Mouse (Mus musculus): ENCODE results near the gene Gm3248. TPM values are rescaled to one million over a fixed set of nuclear protein-coding genes. Genes with fewer than 3 reads are reported as not detected.
"Not testable (repeated sequence)": the region's sequence is repeated elsewhere in the genome, so short reads cannot be mapped to it uniquely, and the experiment has no call there.

Gm3248 gene
- total RNA-seq (2012; rRNA removed): not detected in 2 replicates
- polyA plus RNA-seq (2012; ENCODE audit: insufficient read depth in 1 of 2, insufficient read length in 2 of 2, low read depth in 1 of 2, low replicate concordance in 2 of 2, missing spikeins in 1 of 2): not detected

GRCm38 (mm10) chr14:5961635-5962034, at the start of gene Gm3248:
Gene Gm3248, minus strand, starts transcription at chr14:5961745.
- H3K9me3 ChIP-seq (replicated peaks; ENCODE audit: insufficient read depth, low read length); H3K4me1 ChIP-seq (ENCODE audit: control insufficient read depth in 1 of 2, insufficient read depth in 2 of 2, low read length in 2 of 2); H3K4me3 ChIP-seq (ENCODE audit: control insufficient read depth in 1 of 2, insufficient read depth in 1 of 2, low read depth in 2 of 2, low read length in 2 of 2); H3K79me2 ChIP-seq (ENCODE audit: control insufficient read depth, insufficient read depth, low read length, poor library complexity); H3K27ac ChIP-seq (ENCODE audit: control insufficient read depth, low read depth, low read length); H3K27me3 ChIP-seq (ENCODE audit: control insufficient read depth in 1 of 2, insufficient read depth in 2 of 2, low read length in 2 of 2); H3K36me3 ChIP-seq (ENCODE audit: control insufficient read depth in 1 of 2, insufficient read depth in 2 of 2, low read length in 2 of 2); DNase-seq (ENCODE audit: low read depth, low spot score); H3K9ac ChIP-seq (ENCODE audit: control insufficient read depth, low read depth, low read length, poor library complexity, severe bottlenecking): not testable (repeated sequence)

GRCm38 (mm10) chr14:5987136-5987535, 25.6 kb upstream of the Gm3248 start:
- H3K27ac ChIP-seq (ENCODE audit: control insufficient read depth, low read depth, low read length); H3K27me3 ChIP-seq (ENCODE audit: control insufficient read depth in 1 of 2, insufficient read depth in 2 of 2, low read length in 2 of 2); H3K79me2 ChIP-seq (ENCODE audit: control insufficient read depth, insufficient read depth, low read length, poor library complexity); H3K4me1 ChIP-seq (ENCODE audit: control insufficient read depth in 1 of 2, insufficient read depth in 2 of 2, low read length in 2 of 2); H3K36me3 ChIP-seq (ENCODE audit: control insufficient read depth in 1 of 2, insufficient read depth in 2 of 2, low read length in 2 of 2); H3K9ac ChIP-seq (ENCODE audit: control insufficient read depth, low read depth, low read length, poor library complexity, severe bottlenecking); H3K4me3 ChIP-seq (ENCODE audit: control insufficient read depth in 1 of 2, insufficient read depth in 1 of 2, low read depth in 2 of 2, low read length in 2 of 2); DNase-seq (ENCODE audit: low read depth, low spot score); H3K9me3 ChIP-seq (replicated peaks; ENCODE audit: insufficient read depth, low read length): not testable (repeated sequence)

GRCm38 (mm10) chr14:5979037-5979436, 17.5 kb upstream of the Gm3248 start, which contains the start of gene Gm3453:
Gene Gm3453, minus strand, starts transcription at chr14:5979137.
- not testable (repeated sequence) for H3K4me1 ChIP-seq (ENCODE audit: control insufficient read depth in 1 of 2, insufficient read depth in 2 of 2, low read length in 2 of 2); DNase-seq (ENCODE audit: low read depth, low spot score); H3K9me3 ChIP-seq (replicated peaks; ENCODE audit: insufficient read depth, low read length); H3K27me3 ChIP-seq (ENCODE audit: control insufficient read depth in 1 of 2, insufficient read depth in 2 of 2, low read length in 2 of 2); H3K9ac ChIP-seq (ENCODE audit: control insufficient read depth, low read depth, low read length, poor library complexity, severe bottlenecking); H3K79me2 ChIP-seq (ENCODE audit: control insufficient read depth, insufficient read depth, low read length, poor library complexity); H3K4me3 ChIP-seq (ENCODE audit: control insufficient read depth in 1 of 2, insufficient read depth in 1 of 2, low read depth in 2 of 2, low read length in 2 of 2); H3K36me3 ChIP-seq (ENCODE audit: control insufficient read depth in 1 of 2, insufficient read depth in 2 of 2, low read length in 2 of 2); H3K27ac ChIP-seq (ENCODE audit: control insufficient read depth, low read depth, low read length)

GRCm38 (mm10) chr14:5962441-5962840, 896 bp upstream of the Gm3248 start:
- not testable (repeated sequence) for H3K79me2 ChIP-seq (ENCODE audit: control insufficient read depth, insufficient read depth, low read length, poor library complexity); DNase-seq (ENCODE audit: low read depth, low spot score); H3K4me1 ChIP-seq (ENCODE audit: control insufficient read depth in 1 of 2, insufficient read depth in 2 of 2, low read length in 2 of 2)

GRCm38 (mm10) chr14:5961102-5961501, 443 bp downstream of the Gm3248 start:
- not testable (repeated sequence) for H3K9ac ChIP-seq (ENCODE audit: control insufficient read depth, low read depth, low read length, poor library complexity, severe bottlenecking); H3K27ac ChIP-seq (ENCODE audit: control insufficient read depth, low read depth, low read length); H3K4me1 ChIP-seq (ENCODE audit: control insufficient read depth in 1 of 2, insufficient read depth in 2 of 2, low read length in 2 of 2); H3K36me3 ChIP-seq (ENCODE audit: control insufficient read depth in 1 of 2, insufficient read depth in 2 of 2, low read length in 2 of 2); H3K27me3 ChIP-seq (ENCODE audit: control insufficient read depth in 1 of 2, insufficient read depth in 2 of 2, low read length in 2 of 2); H3K4me3 ChIP-seq (ENCODE audit: control insufficient read depth in 1 of 2, insufficient read depth in 1 of 2, low read depth in 2 of 2, low read length in 2 of 2); DNase-seq (ENCODE audit: low read depth, low spot score); H3K79me2 ChIP-seq (ENCODE audit: control insufficient read depth, insufficient read depth, low read length, poor library complexity); H3K9me3 ChIP-seq (replicated peaks; ENCODE audit: insufficient read depth, low read length)

More at GRCm38 (mm10) chr14:5962441-5962840, 896 bp upstream of the Gm3248 start:
- H3K27me3 ChIP-seq (ENCODE audit: control insufficient read depth in 1 of 2, insufficient read depth in 2 of 2, low read length in 2 of 2); H3K36me3 ChIP-seq (ENCODE audit: control insufficient read depth in 1 of 2, insufficient read depth in 2 of 2, low read length in 2 of 2); H3K9me3 ChIP-seq (replicated peaks; ENCODE audit: insufficient read depth, low read length); H3K27ac ChIP-seq (ENCODE audit: control insufficient read depth, low read depth, low read length); H3K9ac ChIP-seq (ENCODE audit: control insufficient read depth, low read depth, low read length, poor library complexity, severe bottlenecking); H3K4me3 ChIP-seq (ENCODE audit: control insufficient read depth in 1 of 2, insufficient read depth in 1 of 2, low read depth in 2 of 2, low read length in 2 of 2): not testable (repeated sequence)

DNA sequence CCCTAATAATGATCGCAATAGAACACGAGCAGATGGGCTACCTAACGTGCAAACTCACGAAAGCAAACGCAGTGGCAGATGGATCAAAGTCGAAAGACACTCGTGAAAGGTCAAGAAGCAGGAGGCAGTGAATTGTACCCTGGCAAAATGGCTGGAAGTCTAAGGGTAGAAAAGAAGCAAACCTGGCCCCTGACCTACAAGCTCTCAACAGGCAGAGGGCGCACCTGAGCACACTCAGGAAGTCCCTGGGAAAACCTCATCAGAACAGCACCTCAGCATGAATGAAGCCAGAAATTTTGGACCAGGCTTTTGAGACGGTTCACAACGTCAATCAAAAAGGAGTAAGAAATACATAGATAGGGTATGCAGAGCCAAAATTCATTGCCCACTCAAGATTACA, 1.1 kb downstream of the Gm3248 start:
- H3K9ac ChIP-seq (ENCODE audit: control insufficient read depth, low read depth, low read length, poor library complexity, severe bottlenecking); DNase-seq (ENCODE audit: low read depth, low spot score); H3K36me3 ChIP-seq (ENCODE audit: control insufficient read depth in 1 of 2, insufficient read depth in 2 of 2, low read length in 2 of 2); H3K27ac ChIP-seq (ENCODE audit: control insufficient read depth, low read depth, low read length); H3K79me2 ChIP-seq (ENCODE audit: control insufficient read depth, insufficient read depth, low read length, poor library complexity); H3K4me1 ChIP-seq (ENCODE audit: control insufficient read depth in 1 of 2, insufficient read depth in 2 of 2, low read length in 2 of 2); H3K27me3 ChIP-seq (ENCODE audit: control insufficient read depth in 1 of 2, insufficient read depth in 2 of 2, low read length in 2 of 2); H3K4me3 ChIP-seq (ENCODE audit: control insufficient read depth in 1 of 2, insufficient read depth in 1 of 2, low read depth in 2 of 2, low read length in 2 of 2); H3K9me3 ChIP-seq (replicated peaks; ENCODE audit: insufficient read depth, low read length): not testable (repeated sequence)

- H3K4me3 ChIP-seq (ENCODE audit: control insufficient read depth in 1 of 2, insufficient read depth in 1 of 2, low read depth in 2 of 2, low read length in 2 of 2); H3K27ac ChIP-seq (ENCODE audit: control insufficient read depth, low read depth, low read length); H3K27me3 ChIP-seq (ENCODE audit: control insufficient read depth in 1 of 2, insufficient read depth in 2 of 2, low read length in 2 of 2); H3K36me3 ChIP-seq (ENCODE audit: control insufficient read depth in 1 of 2, insufficient read depth in 2 of 2, low read length in 2 of 2); H3K79me2 ChIP-seq (ENCODE audit: control insufficient read depth, insufficient read depth, low read length, poor library complexity); H3K4me1 ChIP-seq (ENCODE audit: control insufficient read depth in 1 of 2, insufficient read depth in 2 of 2, low read length in 2 of 2); H3K9me3 ChIP-seq (replicated peaks; ENCODE audit: insufficient read depth, low read length); DNase-seq (ENCODE audit: low read depth, low spot score); H3K9ac ChIP-seq (ENCODE audit: control insufficient read depth, low read depth, low read length, poor library complexity, severe bottlenecking): not testable (repeated sequence)
Observed at GRCm38 (mm10) chr14:5923276-5923675, 38.3 kb downstream of the Gm3248 start.

All from MEL (cell line).